Mouse (Mus musculus) lung, adult 18-20 months (tissue): ENCODE data around the gene St3gal4.

Source experiments
- DNase-seq, 2 experiments: peaks; one replicate each; pipeline ENCODE4 v3.0.0; 2022; ENCODE audit warnings: mixed read lengths in 2 of 2

St3gal4 gene

DNA sequence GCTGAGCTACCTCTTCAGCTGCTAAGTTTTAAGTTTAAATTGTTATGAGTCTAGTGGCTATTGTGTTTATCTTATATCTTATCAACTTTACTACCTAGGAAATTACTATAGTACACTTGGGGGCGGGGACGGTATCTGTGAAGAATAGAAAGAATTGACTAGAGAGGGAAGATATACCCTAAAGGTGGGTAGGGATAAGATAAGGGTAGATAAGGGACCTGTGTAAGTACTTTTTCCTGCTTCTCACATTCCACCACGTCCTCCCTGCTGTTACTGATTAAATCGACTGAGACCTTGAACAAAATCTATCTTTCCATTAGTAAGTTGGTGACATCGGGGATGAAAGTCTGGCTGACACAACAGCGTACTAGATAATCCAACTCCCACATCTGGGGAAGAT lies 70.6 kb downstream of the St3gal4 start:
- DNase-seq: no peak

DNA sequence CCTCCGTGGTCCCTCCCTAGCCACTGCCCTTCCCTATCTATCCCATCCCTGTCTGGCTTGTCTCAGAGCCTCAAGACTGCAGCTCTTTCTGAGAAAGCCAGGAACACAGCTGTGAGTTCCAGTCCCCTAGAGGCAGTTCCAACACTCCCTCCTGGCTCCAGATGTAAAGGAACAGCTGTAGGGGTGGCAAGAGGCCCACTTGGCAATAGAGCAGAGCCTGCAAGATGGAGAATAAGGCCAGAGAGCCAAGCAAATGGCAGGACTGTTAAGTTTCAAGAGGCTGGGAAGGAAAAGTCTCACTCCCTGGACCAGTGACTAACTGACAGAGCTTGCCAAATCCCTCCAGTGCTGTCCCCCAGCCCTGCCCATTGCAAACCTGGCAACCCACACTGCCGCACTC lies 73.3 kb downstream of the St3gal4 start:
- DNase-seq: peak; percentile 78 to 80

GRCm38 (mm10) chr9:35045031-35045531 lies 74.0 kb downstream of the St3gal4 start:
- DNase-seq: peak in 1 of 2 experiments; percentile 43

- DNase-seq: peak in 1 of 2 experiments; percentile 35
Measured at GRCm38 (mm10) chr9:35044458-35044857, 74.6 kb downstream of the St3gal4 start.

GRCm38 (mm10) chr9:35043619-35044018 lies 75.4 kb downstream of the St3gal4 start:
- no peak for DNase-seq

DNA sequence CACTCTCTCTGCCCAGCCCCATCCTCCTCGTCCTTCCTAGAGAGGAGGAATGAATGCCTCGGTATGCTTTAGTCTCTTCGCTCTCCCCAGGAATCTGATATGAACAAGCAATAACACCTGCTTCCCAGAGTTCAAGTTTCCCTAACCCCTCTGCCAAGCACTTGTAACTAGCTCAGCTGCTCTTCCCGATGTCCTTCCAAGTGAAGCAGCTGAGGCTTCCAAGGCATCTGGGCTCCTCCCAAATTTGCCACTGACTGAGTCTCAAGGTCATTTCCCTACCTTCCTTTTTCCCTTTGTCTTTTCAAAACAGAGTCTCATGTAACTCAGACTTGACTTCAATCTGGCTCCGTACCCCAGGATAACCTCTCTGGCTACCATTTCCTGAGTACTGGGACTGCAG lies 77.6 kb downstream of the St3gal4 start:
- DNase-seq: no peak

- no peak for DNase-seq
Measured at GRCm38 (mm10) chr9:35039846-35040245, 79.2 kb downstream of the St3gal4 start.

- peak in 1 of 2 experiments; percentile 33 for DNase-seq
Measured at GRCm38 (mm10) chr9:35038922-35039586, 80.0 kb downstream of the St3gal4 start.

DNA sequence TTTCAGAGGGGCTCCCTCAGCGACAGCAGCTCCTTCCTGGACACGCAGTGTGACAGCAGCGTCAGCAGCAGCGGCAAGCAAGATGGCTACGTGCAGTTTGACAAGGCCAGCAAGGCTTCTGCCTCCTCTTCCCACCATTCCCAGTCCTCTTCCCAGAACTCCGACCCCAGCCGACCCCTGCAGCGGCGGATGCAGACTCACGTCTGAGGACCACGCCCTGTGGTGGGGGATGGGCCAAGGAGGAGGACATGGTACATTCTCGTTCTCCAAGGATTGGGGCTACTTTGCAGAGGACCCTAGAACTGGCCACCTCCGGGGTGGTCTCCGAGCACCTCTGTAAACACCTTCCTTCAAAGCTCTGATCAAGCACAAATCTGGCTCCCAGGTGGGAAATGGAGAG lies 84.0 kb downstream of the St3gal4 start:
- no peak for DNase-seq

- no peak for DNase-seq
Measured at GRCm38 (mm10) chr9:35032457-35032856, 86.6 kb downstream of the St3gal4 start.

DNA sequence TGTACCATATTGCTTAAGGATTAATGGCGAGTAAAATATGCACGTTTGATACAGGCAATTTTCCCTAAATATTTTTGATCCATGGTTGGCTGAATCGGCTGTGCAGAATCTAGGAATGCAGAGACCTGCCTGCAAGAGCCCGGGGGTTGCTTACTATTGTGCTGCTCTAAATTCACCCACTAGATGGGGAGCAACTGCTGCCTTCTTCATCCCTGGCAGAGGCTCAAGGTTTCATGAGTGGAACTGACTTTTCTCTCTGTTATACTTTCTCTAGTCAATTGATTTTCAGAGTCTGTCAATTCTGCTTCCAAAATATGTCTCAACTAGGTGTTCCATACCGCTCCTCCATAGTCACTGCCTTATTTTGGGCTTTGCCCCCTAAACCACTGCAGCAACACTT lies 88.2 kb downstream of the St3gal4 start:
- no peak for DNase-seq

- DNase-seq: no peak
Measured at GRCm38 (mm10) chr9:35027382-35027997, 91.6 kb downstream of the St3gal4 start.

DNA sequence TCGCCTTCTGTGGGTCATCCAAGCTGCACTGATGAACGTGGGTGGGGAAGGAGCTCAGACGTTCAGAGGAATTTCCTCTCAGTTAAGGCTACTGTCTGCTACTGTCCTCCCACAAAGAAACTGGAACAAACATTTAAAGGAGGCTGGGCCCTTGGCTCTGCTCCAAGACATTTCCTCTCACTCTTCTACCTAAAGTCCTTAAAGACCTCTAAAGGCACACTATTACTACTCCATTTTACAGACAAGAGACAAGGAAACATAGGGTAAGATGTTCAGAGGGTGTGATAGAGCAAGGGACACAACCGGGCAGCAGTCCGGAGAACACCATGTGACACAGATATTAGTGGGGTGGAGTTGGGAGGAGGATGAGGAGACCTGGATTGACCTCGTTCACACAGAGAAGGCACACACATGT lies 92.2 kb downstream of the St3gal4 start:
- DNase-seq: no peak

DNA sequence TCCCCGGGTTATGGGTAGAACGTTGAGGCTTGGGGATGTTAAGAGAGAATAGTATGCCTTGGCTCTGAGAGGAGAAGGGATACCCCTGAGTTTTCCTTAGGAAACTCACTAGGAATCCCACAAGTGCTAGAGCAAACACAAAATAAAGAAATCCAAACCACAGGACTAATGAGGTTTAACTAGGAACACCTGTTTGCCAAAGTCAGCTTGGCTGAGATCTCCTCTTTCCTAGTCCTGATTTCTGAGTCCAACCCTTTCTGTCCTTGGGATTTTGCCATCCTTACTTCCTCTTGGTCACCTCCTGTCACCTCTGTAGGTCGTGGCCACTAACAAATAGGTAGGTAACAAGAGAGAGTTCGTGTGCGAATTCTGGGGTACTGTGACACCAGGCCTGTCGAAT lies 92.8 kb downstream of the St3gal4 start:
- no peak for DNase-seq

GRCm38 (mm10) chr9:35024591-35025496 lies 94.2 kb downstream of the St3gal4 start:
- no peak for DNase-seq

DNA sequence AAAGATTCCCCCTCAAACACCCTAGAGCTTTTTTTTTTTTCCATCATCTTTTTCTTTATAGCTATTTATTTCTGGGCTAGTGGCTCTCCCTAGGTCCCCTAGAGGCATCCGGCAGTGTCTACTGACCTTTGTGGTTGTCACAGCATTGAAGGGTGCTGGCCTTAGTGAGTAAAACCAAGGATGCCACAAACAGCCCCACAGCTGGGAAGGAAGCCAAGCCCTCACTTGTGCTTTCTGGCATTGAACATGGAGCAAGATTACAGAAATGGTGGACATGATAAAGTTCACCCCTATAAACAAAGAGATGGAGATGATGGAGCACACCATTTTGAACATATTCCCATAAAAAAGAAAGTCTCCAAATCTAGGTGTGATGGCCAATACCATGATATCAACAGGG lies 97.3 kb downstream of the St3gal4 start:
- no peak for DNase-seq

GRCm38 (mm10) chr9:35020015-35020653 lies 98.9 kb downstream of the St3gal4 start:
- DNase-seq: no peak

GRCm38 (mm10) chr9:35019372-35019771 lies 99.7 kb downstream of the St3gal4 start:
- DNase-seq: peak; percentile 24 to 62

- DNase-seq: no peak
Measured at GRCm38 (mm10) chr9:35018056-35018455, 101.0 kb downstream of the St3gal4 start.

- DNase-seq: no peak
Measured at GRCm38 (mm10) chr9:35017563-35017962, 101.5 kb downstream of the St3gal4 start.

DNA sequence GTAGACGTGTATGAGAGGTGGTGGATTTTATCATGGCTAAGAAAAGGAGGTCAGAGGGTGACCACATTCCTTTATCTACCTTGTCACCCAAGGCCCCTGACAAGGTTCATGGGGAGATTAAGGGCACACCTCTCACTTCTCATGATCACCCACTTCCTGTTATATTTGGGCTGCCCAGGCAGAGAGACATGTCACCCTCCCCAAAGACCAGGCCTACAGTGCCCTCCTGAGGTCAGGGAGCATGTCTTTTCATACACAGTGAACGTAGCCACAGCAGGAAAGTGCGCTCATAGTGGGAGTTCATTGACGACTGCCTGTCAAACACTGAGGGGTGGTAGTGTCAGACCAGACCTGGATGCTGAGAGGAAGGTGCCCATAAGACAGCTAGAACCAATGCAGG lies 102.3 kb downstream of the St3gal4 start:
- peak; percentile 40 to 52 for DNase-seq

GRCm38 (mm10) chr9:35007697-35008341 lies 111.2 kb downstream of the St3gal4 start:
- peak; percentile 17 to 35 for DNase-seq
